Mouse (Mus musculus) CH12.LX (cell line): Measurements from ENCODE around the gene Borcs7. TPM values are rescaled to one million over a fixed set of nuclear protein-coding genes. Genes with fewer than 3 reads are reported as not detected.

ENCODE experiments used
- DNase-seq: peaks from one replicate; pipeline ENCODE4 v3.0.0-alpha.2; 2013; ENCODE audit errors: extremely low read depth
- H3K27ac ChIP-seq: 2 replicates; pipeline ENCODE4 v1.5.1; 2012; ENCODE audit warnings: low read depth, mild to moderate bottlenecking, control low read depth, moderate library complexity; ENCODE audit not compliant: insufficient read depth
- H3K27me3 ChIP-seq: replicated peaks from 2 replicates; pipeline ENCODE3; 2012; ENCODE audit warnings: inconsistent platforms
- H3K36me3 ChIP-seq, 2 experiments: replicated peaks in 1 of 2; 2 replicates each; pipeline versions ENCODE3 to v1.6.1; 2012; ENCODE audit warnings: inconsistent platforms in 1 of 2, low read length in 1 of 2, mild to moderate bottlenecking in 1 of 2, mixed read lengths in 1 of 2, moderate library complexity in 1 of 2; ENCODE audit not compliant: control insufficient read depth in 1 of 2, insufficient read depth in 1 of 2
- H3K4me1 ChIP-seq, 2 experiments: 2 replicates each; pipeline ENCODE4 v1.6.1; 2012; ENCODE audit warnings: inconsistent platforms in 1 of 2, moderate library complexity in 1 of 2; ENCODE audit not compliant: insufficient read depth in 2 of 2, control insufficient read depth in 1 of 2
- H3K4me2 ChIP-seq: 2 replicates; pipeline ENCODE4 v1.6.1; 2012; ENCODE audit warnings: low read depth, mild to moderate bottlenecking, control low read depth; ENCODE audit not compliant: poor library complexity, insufficient read depth, severe bottlenecking
- H3K4me3 ChIP-seq, 3 experiments: fragments of 150-350 bp in 1 of 3; sonication (generic) in 1 of 3; replicated peaks in 1 of 3; 2 replicates each; pipeline versions ENCODE3 to v1.5.1; 2011 to 2012; ENCODE audit warnings: low read depth in 2 of 3, low read length in 2 of 3, mild to moderate bottlenecking in 2 of 3, moderate library complexity in 2 of 3, control low read depth in 1 of 3, improper control_type of control experiment in 1 of 3, inconsistent platforms in 1 of 3, mixed read lengths in 1 of 3; ENCODE audit not compliant: poor library complexity in 1 of 3
- H3K79me2 ChIP-seq: replicated peaks from 2 replicates; pipeline ENCODE4 v1.6.1; 2012; ENCODE audit warnings: mild to moderate bottlenecking, moderate library complexity; ENCODE audit not compliant: control insufficient read depth, poor library complexity, insufficient read depth, severe bottlenecking; ENCODE audit errors: extremely low read depth
- H3K9ac ChIP-seq: 2 replicates; pipeline ENCODE4 v1.6.1; 2012; ENCODE audit warnings: low read depth, mild to moderate bottlenecking, control low read depth, moderate library complexity; ENCODE audit not compliant: insufficient read depth
- H3K9me3 ChIP-seq: replicated peaks from 2 replicates; pipeline ENCODE3; 2012; ENCODE audit warnings: low read length, inconsistent platforms, mixed read lengths
- BHLHE40 ChIP-seq: IDR thresholded peaks from 2 replicates; pipeline ENCODE4 v1.6.1; 2011; ENCODE audit warnings: mild to moderate bottlenecking, low read depth, low read length, improper control_type of control experiment
- CHD2 ChIP-seq: IDR thresholded peaks from 2 replicates; pipeline ENCODE4 v1.6.1; 2011; ENCODE audit warnings: low read length, improper control_type of control experiment
- CTCF ChIP-seq, 2 experiments: IDR thresholded peaks in 1 of 2; conservative IDR thresholded peaks in 1 of 2; 2 replicates each; pipeline ENCODE4 v1.5.1; 2011 to 2012; ENCODE audit warnings: low read depth in 2 of 2, low read length in 2 of 2, improper control_type of control experiment in 1 of 2, inconsistent platforms in 1 of 2, mild to moderate bottlenecking in 1 of 2, moderate library complexity in 1 of 2
- ELF1 ChIP-seq: IDR thresholded peaks from 2 replicates; pipeline ENCODE4 v1.6.1; 2014; ENCODE audit warnings: low read depth, mild to moderate bottlenecking, inconsistent platforms, low read length, improper control_type of control experiment
- EP300 ChIP-seq: IDR thresholded peaks from 2 replicates; pipeline ENCODE4 v1.6.1; 2011; ENCODE audit warnings: low read length, improper control_type of control experiment
- ETS1 ChIP-seq: conservative IDR thresholded peaks from 2 replicates; pipeline ENCODE4 v1.6.1; 2012; ENCODE audit warnings: low read depth, mild to moderate bottlenecking, inconsistent platforms, low read length, improper control_type of control experiment, moderate library complexity
- GABPA ChIP-seq: IDR thresholded peaks from 2 replicates; pipeline ENCODE4 v1.6.1; 2012; ENCODE audit warnings: low read depth, low read length, improper control_type of control experiment, inconsistent platforms; ENCODE audit not compliant: insufficient replicate concordance
- JUND ChIP-seq: conservative IDR thresholded peaks from 2 replicates; pipeline ENCODE4 v1.6.1; 2011; ENCODE audit warnings: low read depth, low read length, improper control_type of control experiment
- MAFK ChIP-seq: IDR thresholded peaks from 2 replicates; pipeline ENCODE4 v1.6.1; 2011; ENCODE audit warnings: low read length, improper control_type of control experiment; ENCODE audit not compliant: insufficient replicate concordance
- MAZ ChIP-seq: IDR thresholded peaks from 2 replicates; pipeline ENCODE4 v1.6.1; 2012; ENCODE audit warnings: low read depth, mild to moderate bottlenecking, inconsistent platforms, low read length, improper control_type of control experiment, moderate library complexity
- MEF2A ChIP-seq: IDR thresholded peaks from 2 replicates; pipeline ENCODE4 v1.6.1; 2014; ENCODE audit warnings: low read depth, mild to moderate bottlenecking, inconsistent platforms, low read length, improper control_type of control experiment, borderline replicate concordance
- MXI1 ChIP-seq: IDR thresholded peaks from 2 replicates; pipeline ENCODE4 v1.6.1; 2011; ENCODE audit warnings: mild to moderate bottlenecking, low read depth, low read length, improper control_type of control experiment
- POLR2A ChIP-seq: IDR thresholded peaks from 2 replicates; pipeline ENCODE4 v1.6.1; 2011; ENCODE audit warnings: low read depth, mild to moderate bottlenecking, improper control_type of control experiment, low read length
- POLR2AphosphoS2 ChIP-seq: IDR thresholded peaks from 2 replicates; pipeline ENCODE4 v1.6.1; 2011; ENCODE audit warnings: low read depth, low read length, improper control_type of control experiment
- RAD21 ChIP-seq: IDR thresholded peaks from 2 replicates; pipeline ENCODE4 v1.6.1; 2011; ENCODE audit warnings: low read depth, mild to moderate bottlenecking, low read length, improper control_type of control experiment, moderate library complexity
- RCOR1 ChIP-seq: conservative IDR thresholded peaks from 2 replicates; pipeline ENCODE4 v1.6.1; 2012; ENCODE audit warnings: low read depth, mild to moderate bottlenecking, inconsistent platforms, low read length, improper control_type of control experiment
- SIN3A ChIP-seq: IDR thresholded peaks from 2 replicates; pipeline ENCODE4 v1.6.1; 2012; ENCODE audit warnings: low read length, improper control_type of control experiment, inconsistent platforms
- TCF12 ChIP-seq: IDR thresholded peaks from 2 replicates; pipeline ENCODE4 v1.6.1; 2014; ENCODE audit warnings: low read depth, mild to moderate bottlenecking, inconsistent platforms, low read length, improper control_type of control experiment
- UBTF ChIP-seq: IDR thresholded peaks from 2 replicates; pipeline ENCODE4 v1.6.1; 2012; ENCODE audit warnings: low read depth, mild to moderate bottlenecking, inconsistent platforms, low read length, improper control_type of control experiment, moderate library complexity
- USF1 ChIP-seq: IDR thresholded peaks from 2 replicates; pipeline ENCODE4 v1.6.1; 2014; ENCODE audit warnings: low read depth, mild to moderate bottlenecking, inconsistent platforms, low read length, improper control_type of control experiment
- ZC3H11A ChIP-seq: IDR thresholded peaks from 2 replicates; pipeline ENCODE4 v1.6.1; 2012; ENCODE audit warnings: low read depth, mild to moderate bottlenecking, inconsistent platforms, low read length, improper control_type of control experiment
- ZKSCAN1 ChIP-seq: IDR thresholded peaks from 2 replicates; pipeline ENCODE4 v1.6.1; 2012; ENCODE audit warnings: low read depth, inconsistent platforms, low read length, improper control_type of control experiment, borderline replicate concordance
- ZMIZ1 ChIP-seq: IDR thresholded peaks from 2 replicates; pipeline ENCODE4 v1.6.1; 2012; ENCODE audit warnings: low read depth, mild to moderate bottlenecking, inconsistent platforms, low read length, improper control_type of control experiment
- ZNF384 ChIP-seq: IDR thresholded peaks from 2 replicates; pipeline ENCODE4 v1.6.1; 2012; ENCODE audit warnings: low read depth, low read length, improper control_type of control experiment, inconsistent platforms
- dilution Hi-C: fragments of 300-500 bp; cut with MboI; formaldehyde crosslinking; loops from 2 replicates; pipeline ENCODE4 v1.14.3; 2020; ENCODE audit warnings: low sequenced_read_pairs; ENCODE audit not compliant: extremely low pct_unique_long_range_greater_than_20kb, extremely low pct_ligation_motif_present
- in situ Hi-C: fragments of 300-500 bp; cut with MboI; formaldehyde crosslinking; loops from 3 replicates; pipeline ENCODE4 v1.14.3; 2019; ENCODE audit warnings: low sequenced_read_pairs, low pct_ligation_motif_present, low pct_unique_long_range_greater_than_20kb, mixed read lengths
- polyA plus RNA-seq: library from polyadenylated mRNA; unstranded; fragments of >175 nt; gene quantifications from 2 replicates; pipeline ENCODE4 v1.2.1, GENCODE M21; 2012; ENCODE audit warnings: low read depth; ENCODE audit not compliant: insufficient read length
- total RNA-seq, 2 experiments: library from RNA; depleted of rRNA; stranded (reverse); fragments of 300-350 nt in 1 of 2; fragments of >200 nt in 1 of 2; gene quantifications; 2 replicates each; pipeline ENCODE4 v1.2.3; 2012 to 2014

The Borcs7 gene
- total and polyA plus RNA-seq, 3 experiments = 6.6 to 14.5 (median 7.6) TPM

DNA sequence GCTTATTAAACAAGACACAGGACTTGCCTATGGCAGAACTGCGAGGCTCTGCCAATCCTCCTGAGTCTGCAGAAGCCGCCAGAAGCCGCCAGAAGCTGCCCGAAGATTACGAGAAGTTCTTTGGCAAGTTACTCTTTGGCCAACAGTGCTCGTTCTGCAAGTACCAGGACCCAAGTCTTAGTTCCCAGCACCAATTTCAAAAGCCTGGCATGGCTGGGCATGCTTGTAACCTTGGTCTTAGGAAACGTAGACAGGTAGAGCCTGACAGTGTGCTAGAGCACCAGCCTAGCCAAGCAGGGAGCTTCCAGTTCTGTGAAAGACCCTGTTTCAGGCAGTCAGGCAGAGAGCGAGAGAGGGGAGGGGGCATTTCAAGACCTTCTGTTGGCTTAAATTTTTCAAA lies 6.8 kb downstream of the Borcs7 start:
- TF ChIP-seq USF1 = no peak
- no peak for TF ChIP-seq MAZ
- no peak for TF ChIP-seq UBTF
- no peak for TF ChIP-seq MAFK
- TF ChIP-seq ZMIZ1 = no peak
- no peak for TF ChIP-seq CTCF (conservative IDR thresholded peaks at IDR 0.05 in 1 of 2, IDR thresholded peaks at IDR 0.05 in 1 of 2; ENCODE audit: low read depth in 2 of 2, low read length in 2 of 2)
- TF ChIP-seq POLR2A = no peak
- no peak for TF ChIP-seq ZC3H11A
- no peak for TF ChIP-seq ZKSCAN1
- TF ChIP-seq RCOR1 = no peak
- TF ChIP-seq GABPA = no peak
- no peak for TF ChIP-seq TCF12
- no peak for TF ChIP-seq ELF1
- Histone ChIP-seq H3K36me3 (peaks cover 5 to 57% of the 10 kb centered on the region in 2 experiments), H3K4me2 (no peak overlapping the region), H3K27ac (no peak overlapping the region), H3K4me3 (no peak overlapping the region), H3K9ac (no peak overlapping the region), H3K79me2 (no peaks in the 10 kb centered on the region), H3K27me3 (no peaks in the 10 kb centered on the region), H3K9me3 (peaks cover 8% of the 10 kb centered on the region), H3K4me1 (peaks cover 19 to 40% of the 10 kb centered on the region in 2 experiments)
- dilution Hi-C loops (no loop called here), in situ Hi-C loops (no loop called here)
- no peak for DNase-seq

- dilution Hi-C loops (no loop called here), in situ Hi-C loops (no loop called here)
- H3K9ac ChIP-seq = no peak overlapping the region
- no peak for DNase-seq
- H3K4me3 ChIP-seq = no peak overlapping the region
- no peak overlapping the region; the same call in 1 of the 2 replicates for H3K27ac ChIP-seq
- peaks cover 5 to 58% of the 10 kb centered on the region in 2 experiments for H3K36me3 ChIP-seq
- H3K27me3 ChIP-seq = no peaks in the 10 kb centered on the region
- H3K4me1 ChIP-seq = peaks cover 19 to 39% of the 10 kb centered on the region in 2 experiments
- peaks cover 8% of the 10 kb centered on the region for H3K9me3 ChIP-seq
- TF ChIP-seq USF1 = no peak
- no peak for TF ChIP-seq MEF2A
- no peak for TF ChIP-seq RAD21
- TF ChIP-seq JUND = no peak
- TF ChIP-seq EP300 = no peak
- TF ChIP-seq RCOR1 = no peak
- TF ChIP-seq POLR2AphosphoS2 = no peak
- no peak for TF ChIP-seq CHD2
- TF ChIP-seq ETS1 = no peak
- no peak for TF ChIP-seq ZNF384
- no peak for TF ChIP-seq MXI1
- TF ChIP-seq MAFK = no peak
- TF ChIP-seq ZMIZ1 = no peak
- no peak for TF ChIP-seq SIN3A
- TF ChIP-seq BHLHE40 = no peak
- H3K4me2 ChIP-seq = no peak overlapping the region
- H3K79me2 ChIP-seq = no peaks in the 10 kb centered on the region
Observed at GRCm38 (mm10) chr19:46696943-46697342, 7.2 kb downstream of the Borcs7 start.
